Mouse (Mus musculus): ENCODE measurements around the gene Cacna1h. TPM values are rescaled to one million over a fixed set of nuclear protein-coding genes. Genes with fewer than 3 reads are reported as not detected.

Gene Cacna1h
- polyA plus RNA-seq, 1 experiment from 2014 or later, result 5.5 TPM

GRCm38 (mm10) chr17:25430534-25430933 is 3.0 kb downstream of the Cacna1h start:
- no peak overlapping the region for H3K4me3 ChIP-seq (ENCODE audit: low read depth, low read length)
- no peak for ATAC-seq

DNA sequence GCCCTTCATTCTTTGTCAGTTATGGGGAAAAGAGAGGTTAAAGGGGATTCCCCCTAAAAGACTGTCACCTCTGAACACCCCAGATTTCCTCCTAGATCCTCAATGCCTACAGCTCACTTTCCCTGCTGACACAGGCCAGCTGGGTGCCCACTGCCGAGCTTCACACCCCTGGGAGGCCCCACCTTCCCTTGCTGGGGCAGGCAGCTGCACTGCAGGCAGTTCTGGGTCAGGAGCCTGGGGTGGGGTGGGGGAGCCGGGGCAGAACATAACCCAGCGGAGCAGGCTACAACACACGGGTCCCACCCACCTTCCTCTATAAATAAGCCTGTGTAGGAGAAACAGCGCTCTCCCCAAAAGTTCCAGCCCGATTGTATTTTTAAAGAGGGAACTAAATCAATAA is 3.7 kb downstream of the Cacna1h start:
- H3K4me2 ChIP-seq (ENCODE audit: low read length), result no peak overlapping the region
- no peak overlapping the region for H3K27ac ChIP-seq (ENCODE audit: low read depth, low read length)
- 62% methylated on average over 6 of the region's 6 CpGs for whole genome bisulfite sequencing
- H3K36me3 ChIP-seq (ENCODE audit: control insufficient read depth, insufficient read depth, low read length), result no peaks in the 10 kb centered on the region
- no peaks in the 10 kb centered on the region for H3K9me3 ChIP-seq (replicated peaks; ENCODE audit: control insufficient read depth, low read length)
- H3K4me3 ChIP-seq (ENCODE audit: low read depth, low read length), result no peak overlapping the region
- H3K27me3 ChIP-seq (replicated peaks; ENCODE audit: control insufficient read depth, insufficient read depth, low read length), result peaks cover 11% of the 10 kb centered on the region; the same call in 1 of the 2 replicates
- DNase-seq (ENCODE audit: low spot score) (no peak), ATAC-seq (no peak)
- H3K4me1 ChIP-seq (ENCODE audit: control insufficient read depth, insufficient read depth, low read length), result peaks cover 11% of the 10 kb centered on the region
- no peak overlapping the region for H3K9ac ChIP-seq (ENCODE audit: low read length)

More at GRCm38 (mm10) chr17:25430534-25430933, 3.0 kb downstream of the Cacna1h start:
- 67% methylated on average over 8 of the region's 8 CpGs for WGBS
- peak overlapping the region; percentile 93; the same call in 1 of the 2 replicates for H3K4me2 ChIP-seq (ENCODE audit: low read length)
- peaks cover 11% of the 10 kb centered on the region; the same call in 1 of the 2 replicates for H3K27me3 ChIP-seq (replicated peaks; ENCODE audit: control insufficient read depth, insufficient read depth, low read length)
- peaks cover 11% of the 10 kb centered on the region for H3K4me1 ChIP-seq (ENCODE audit: control insufficient read depth, insufficient read depth, low read length)
- no peak overlapping the region for H3K27ac ChIP-seq (ENCODE audit: low read depth, low read length)
- H3K36me3 ChIP-seq (ENCODE audit: control insufficient read depth, insufficient read depth, low read length), result no peaks in the 10 kb centered on the region
- H3K9ac ChIP-seq (ENCODE audit: low read length), result peak overlapping the region; percentile 25
- no peak for DNase-seq (ENCODE audit: low spot score)
- H3K9me3 ChIP-seq (replicated peaks; ENCODE audit: control insufficient read depth, low read length), result no peaks in the 10 kb centered on the region

DNA sequence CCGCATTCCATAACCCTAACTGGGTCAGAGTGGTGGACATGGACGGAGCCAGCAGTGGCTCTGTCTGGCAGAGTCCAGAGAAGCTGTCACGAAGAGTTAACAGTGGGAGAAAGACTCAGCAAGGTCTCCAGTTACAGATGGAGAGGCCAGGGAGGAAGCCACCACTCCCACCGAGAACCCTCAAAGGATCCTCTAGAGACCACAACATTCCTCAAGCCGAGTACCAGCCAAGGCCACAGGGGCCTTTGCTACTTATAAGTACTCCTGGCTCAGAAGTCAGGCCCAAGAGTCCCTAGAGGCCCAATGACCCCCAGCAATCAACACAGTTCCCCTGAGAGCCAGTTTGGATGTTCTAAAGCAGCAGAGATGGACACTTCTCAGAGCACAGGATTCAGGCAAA is 4.3 kb downstream of the Cacna1h start:
- Histone ChIP-seq H3K27ac (ENCODE audit: low read depth, low read length) (no peak overlapping the region), H3K27me3 (replicated peaks; ENCODE audit: control insufficient read depth, insufficient read depth, low read length) (peaks cover 11% of the 10 kb centered on the region; the same call in 1 of the 2 replicates), H3K4me3 (ENCODE audit: low read depth, low read length) (no peak overlapping the region), H3K4me2 (ENCODE audit: low read length) (no peak overlapping the region), H3K36me3 (ENCODE audit: control insufficient read depth, insufficient read depth, low read length) (no peaks in the 10 kb centered on the region), H3K4me1 (ENCODE audit: control insufficient read depth, insufficient read depth, low read length) (peaks cover 11% of the 10 kb centered on the region), H3K9me3 (replicated peaks; ENCODE audit: control insufficient read depth, low read length) (no peaks in the 10 kb centered on the region), H3K9ac (ENCODE audit: low read length) (no peak overlapping the region)
- ATAC-seq (no peak), DNase-seq (ENCODE audit: low spot score) (no peak)
- WGBS, result 67% methylated on average over 5 of the region's 5 CpGs

GRCm38 (mm10) chr17:25427441-25427840 is 6.1 kb downstream of the Cacna1h start:
- 30% methylated on average over 10 of the region's 10 CpGs for WGBS
- Histone ChIP-seq H3K27me3 (replicated peaks; ENCODE audit: control insufficient read depth, insufficient read depth, low read length) (peaks cover 7% of the 10 kb centered on the region; the same call in 1 of the 2 replicates), H3K4me3 (ENCODE audit: low read depth, low read length) (no peak overlapping the region), H3K9ac (ENCODE audit: low read length) (no peak overlapping the region), H3K36me3 (ENCODE audit: control insufficient read depth, insufficient read depth, low read length) (no peaks in the 10 kb centered on the region), H3K9me3 (replicated peaks; ENCODE audit: control insufficient read depth, low read length) (no peaks in the 10 kb centered on the region), H3K4me2 (ENCODE audit: low read length) (no peak overlapping the region), H3K27ac (ENCODE audit: low read depth, low read length) (no peak overlapping the region), H3K4me1 (ENCODE audit: control insufficient read depth, insufficient read depth, low read length) (peaks cover 11% of the 10 kb centered on the region)
- ATAC-seq (peak; percentile 32), DNase-seq (ENCODE audit: low spot score) (peak; percentile 55)

GRCm38 (mm10) chr17:25425996-25426395 is 7.6 kb downstream of the Cacna1h start:
- H3K9ac ChIP-seq (ENCODE audit: low read length), result no peak overlapping the region
- DNase-seq (ENCODE audit: low spot score) (no peak), ATAC-seq (no peak)
- WGBS, result 66% methylated on average over 2 of the region's 2 CpGs
- H3K4me2 ChIP-seq (ENCODE audit: low read length), result no peak overlapping the region
- H3K4me3 ChIP-seq (ENCODE audit: low read depth, low read length), result no peak overlapping the region
- H3K27me3 ChIP-seq (replicated peaks; ENCODE audit: control insufficient read depth, insufficient read depth, low read length), result 0 out of 2 replicates have a peak, but pooled peaks cover 6% of the 10 kb centered on the region
- H3K4me1 ChIP-seq (ENCODE audit: control insufficient read depth, insufficient read depth, low read length), result peaks cover 9% of the 10 kb centered on the region
- no peak overlapping the region for H3K27ac ChIP-seq (ENCODE audit: low read depth, low read length)
- no peaks in the 10 kb centered on the region for H3K9me3 ChIP-seq (replicated peaks; ENCODE audit: control insufficient read depth, low read length)
- H3K36me3 ChIP-seq (ENCODE audit: control insufficient read depth, insufficient read depth, low read length), result no peaks in the 10 kb centered on the region

DNA sequence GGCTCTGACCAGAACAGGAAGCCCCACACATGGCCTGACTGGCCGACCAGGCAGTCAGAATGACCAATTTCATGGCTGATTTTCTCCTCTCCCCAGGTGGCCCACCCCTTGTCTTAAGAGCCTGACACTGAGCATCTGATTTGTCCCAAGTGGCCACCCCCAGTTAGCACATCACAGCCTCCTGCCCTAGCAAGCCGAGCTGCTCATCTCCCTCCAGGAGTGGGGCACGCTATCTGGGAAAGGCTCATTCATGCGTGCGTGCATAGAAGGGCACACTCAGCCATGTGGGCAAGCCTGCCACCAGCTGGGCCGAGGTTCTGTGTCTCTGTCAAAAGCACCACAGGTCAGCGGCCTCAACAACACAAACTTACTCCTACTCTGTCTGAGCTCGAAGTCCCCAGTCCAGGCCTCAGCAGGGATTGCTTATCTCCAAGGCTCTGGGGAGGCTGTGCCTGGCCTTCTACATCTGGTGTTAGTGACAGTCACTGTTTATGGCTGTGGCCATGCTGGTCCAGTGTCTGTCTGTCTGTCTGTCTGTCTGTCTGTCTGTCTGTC is 9.0 kb downstream of the Cacna1h start:
- Histone ChIP-seq H3K27ac (ENCODE audit: low read depth, low read length) (no peak overlapping the region), H3K27me3 (replicated peaks; ENCODE audit: control insufficient read depth, insufficient read depth, low read length) (no peaks in the 10 kb centered on the region), H3K4me2 (ENCODE audit: low read length) (no peak overlapping the region), H3K9me3 (replicated peaks; ENCODE audit: control insufficient read depth, low read length) (no peaks in the 10 kb centered on the region), H3K36me3 (ENCODE audit: control insufficient read depth, insufficient read depth, low read length) (no peaks in the 10 kb centered on the region), H3K4me1 (ENCODE audit: control insufficient read depth, insufficient read depth, low read length) (peaks cover 13% of the 10 kb centered on the region), H3K9ac (ENCODE audit: low read length) (no peak overlapping the region), H3K4me3 (ENCODE audit: low read depth, low read length) (no peak overlapping the region)
- DNase-seq (ENCODE audit: low spot score) (no peak), ATAC-seq (no peak)
- WGBS, result 30% methylated on average over 8 of the region's 8 CpGs

DNA sequence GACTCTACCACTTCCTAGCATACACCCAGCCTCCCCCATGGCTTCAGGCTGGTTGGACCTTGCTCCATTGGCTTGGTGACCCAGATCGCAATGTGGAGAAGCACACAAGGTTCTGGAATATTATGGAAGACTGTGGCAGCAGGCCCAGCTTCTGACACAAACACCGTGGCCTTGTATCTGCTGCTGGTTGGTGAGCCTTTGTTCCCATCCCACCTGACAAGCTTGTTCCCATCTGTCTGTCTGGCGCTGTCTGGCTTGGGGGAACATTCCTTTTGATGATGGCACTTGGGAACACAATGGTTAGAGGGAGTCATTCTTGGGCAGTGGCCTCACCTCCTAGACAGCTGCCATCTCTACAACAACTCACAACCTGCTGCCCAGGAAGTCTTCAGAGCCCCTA is 12.6 kb downstream of the Cacna1h start:
- H3K4me3 ChIP-seq (ENCODE audit: low read depth, low read length), result no peak overlapping the region
- no peak overlapping the region; the same call in 1 of the 2 replicates for H3K27ac ChIP-seq (ENCODE audit: low read depth, low read length)
- 88% methylated on average over 3 of the region's 3 CpGs for WGBS
- H3K9ac ChIP-seq (ENCODE audit: low read length), result no peak overlapping the region
- H3K4me2 ChIP-seq (ENCODE audit: low read length), result no peak overlapping the region
- no peaks in the 10 kb centered on the region for H3K36me3 ChIP-seq (ENCODE audit: control insufficient read depth, insufficient read depth, low read length)
- H3K4me1 ChIP-seq (ENCODE audit: control insufficient read depth, insufficient read depth, low read length), result peaks cover 34% of the 10 kb centered on the region
- no peak for ATAC-seq
- H3K9me3 ChIP-seq (replicated peaks; ENCODE audit: control insufficient read depth, low read length), result no peaks in the 10 kb centered on the region
- H3K27me3 ChIP-seq (replicated peaks; ENCODE audit: control insufficient read depth, insufficient read depth, low read length), result no peaks in the 10 kb centered on the region
- DNase-seq (ENCODE audit: low spot score), result no peak

DNA sequence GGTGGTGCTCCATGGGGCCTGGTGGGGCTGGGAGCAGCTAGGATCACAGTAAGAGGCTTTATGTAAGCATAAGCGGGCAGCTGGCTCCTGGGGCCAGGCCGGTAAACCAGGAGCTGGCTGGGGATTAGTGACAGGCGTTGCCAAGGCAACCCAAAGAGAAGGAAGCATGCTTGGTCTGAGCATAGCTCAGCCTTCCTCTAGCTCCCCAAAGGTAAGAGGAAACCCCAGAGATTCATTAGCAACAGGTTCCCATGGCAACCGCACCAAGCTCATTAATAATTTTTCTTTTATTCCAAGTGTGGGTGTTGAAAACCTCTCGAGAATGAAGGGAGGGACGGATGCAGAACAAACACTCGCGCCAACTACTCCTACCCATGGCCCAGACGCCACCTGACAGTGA is 14.7 kb downstream of the Cacna1h start:
- peak; percentile 78 for ATAC-seq
- H3K9me3 ChIP-seq (replicated peaks; ENCODE audit: control insufficient read depth, low read length), result no peaks in the 10 kb centered on the region
- peak overlapping the region; percentile 55; the same call in 1 of the 2 replicates for H3K27ac ChIP-seq (ENCODE audit: low read depth, low read length)
- no peaks in the 10 kb centered on the region for H3K36me3 ChIP-seq (ENCODE audit: control insufficient read depth, insufficient read depth, low read length)
- H3K9ac ChIP-seq (ENCODE audit: low read length), result peak overlapping the region; percentile 41; the same call in 1 of the 2 replicates
- H3K4me1 ChIP-seq (ENCODE audit: control insufficient read depth, insufficient read depth, low read length), result peaks cover 45% of the 10 kb centered on the region
- no peaks in the 10 kb centered on the region for H3K27me3 ChIP-seq (replicated peaks; ENCODE audit: control insufficient read depth, insufficient read depth, low read length)
- 4% methylated on average over 9 of the region's 9 CpGs for WGBS
- peak; percentile 86 for DNase-seq (ENCODE audit: low spot score)
- H3K4me3 ChIP-seq (ENCODE audit: low read depth, low read length), result no peak overlapping the region
- H3K4me2 ChIP-seq (ENCODE audit: low read length), result peak overlapping the region; percentile 5; the same call in 1 of the 2 replicates

- DNase-seq (ENCODE audit: low spot score) (no peak), ATAC-seq (no peak)
- Histone ChIP-seq H3K4me1 (ENCODE audit: control insufficient read depth, insufficient read depth, low read length) (peaks cover 45% of the 10 kb centered on the region), H3K27me3 (replicated peaks; ENCODE audit: control insufficient read depth, insufficient read depth, low read length) (no peaks in the 10 kb centered on the region), H3K27ac (ENCODE audit: low read depth, low read length) (0 out of 2 replicates have a peak overlapping the region, but pooled peaks have one; percentile 39), H3K4me2 (ENCODE audit: low read length) (no peak overlapping the region), H3K4me3 (ENCODE audit: low read depth, low read length) (no peak overlapping the region), H3K36me3 (ENCODE audit: control insufficient read depth, insufficient read depth, low read length) (no peaks in the 10 kb centered on the region), H3K9ac (ENCODE audit: low read length) (no peak overlapping the region), H3K9me3 (replicated peaks; ENCODE audit: control insufficient read depth, low read length) (no peaks in the 10 kb centered on the region)
- 68% methylated on average over 6 of the region's 6 CpGs for WGBS
These were observed 15.6 kb downstream of the Cacna1h start for GRCm38 (mm10) chr17:25417990-25418389.

All from forebrain, embryonic 14.5 days (tissue).